Mouse (Mus musculus): ENCODE results near the gene Gpr12.
"Not testable (repeated sequence)": the region's sequence is repeated elsewhere in the genome, so short reads cannot be mapped to it uniquely, and the experiment has no call there.

Gpr12 gene

GRCm38 (mm10) chr5:146590987-146591386 is 5.9 kb upstream of the Gpr12 start:
- in situ Hi-C loops (cut with MboI; ENCODE audit: low sequenced_read_pairs): no loop called here

- in situ Hi-C loops (cut with MboI; ENCODE audit: low sequenced_read_pairs): no loop called here
Measured at GRCm38 (mm10) chr5:146586357-146587070, 1.5 kb upstream of the Gpr12 start.

GRCm38 (mm10) chr5:146585307-146585651 is 240 bp upstream of the Gpr12 start:
- in situ Hi-C loops (cut with MboI; ENCODE audit: low sequenced_read_pairs): no loop called here

GRCm38 (mm10) chr5:146584156-146584477 is 922 bp downstream of the Gpr12 start:
- in situ Hi-C loops (cut with MboI; ENCODE audit: low sequenced_read_pairs): no loop called here

GRCm38 (mm10) chr5:146576668-146577067 is 8.4 kb downstream of the Gpr12 start:
- in situ Hi-C loops (cut with MboI; ENCODE audit: low sequenced_read_pairs): no loop called here

GRCm38 (mm10) chr5:146572735-146573042 is 12.3 kb downstream of the Gpr12 start:
- in situ Hi-C loops (cut with MboI; ENCODE audit: low sequenced_read_pairs): not testable (repeated sequence)

- in situ Hi-C loops (cut with MboI; ENCODE audit: low sequenced_read_pairs): not testable (repeated sequence)
Measured at GRCm38 (mm10) chr5:146571830-146572734, 13.0 kb downstream of the Gpr12 start.

- in situ Hi-C loops (cut with MboI; ENCODE audit: low sequenced_read_pairs): not testable (repeated sequence)
Measured at GRCm38 (mm10) chr5:146570179-146570578, 14.9 kb downstream of the Gpr12 start.

GRCm38 (mm10) chr5:146567054-146567453 is 18.0 kb downstream of the Gpr12 start:
- in situ Hi-C loops (cut with MboI; ENCODE audit: low sequenced_read_pairs): no loop called here

GRCm38 (mm10) chr5:146564259-146564658 is 20.8 kb downstream of the Gpr12 start:
- in situ Hi-C loops (cut with MboI; ENCODE audit: low sequenced_read_pairs): no loop called here

- in situ Hi-C loops (cut with MboI; ENCODE audit: low sequenced_read_pairs): not testable (repeated sequence)
Measured at GRCm38 (mm10) chr5:146555836-146556235, 29.2 kb downstream of the Gpr12 start, which contains the start of gene Gm3415. Gene Gm3415 (plus strand): TSS chr5:146556136.

GRCm38 (mm10) chr5:146537347-146537746 is 47.7 kb downstream of the Gpr12 start, which contains the start of gene Gm3409:
Gene Gm3409 (plus strand): TSS chr5:146537647.
- in situ Hi-C loops (cut with MboI; ENCODE audit: low sequenced_read_pairs): not testable (repeated sequence)
